Mouse (Mus musculus): ENCODE measurements around the gene Lrrc23.
"Not testable (repeated sequence)": the region's sequence is repeated elsewhere in the genome, so short reads cannot be mapped to it uniquely, and the experiment has no call there.

Gene Lrrc23

GRCm38 (mm10) chr6:124807986-124808357 lies 28.4 kb upstream of the Lrrc23 start:
- no peak for DNase-seq (ENCODE audit: low spot score in 2 of 2)

- no peak for DNase-seq (ENCODE audit: low spot score in 2 of 2)
Measured at GRCm38 (mm10) chr6:124807366-124807765, 27.8 kb upstream of the Lrrc23 start.

GRCm38 (mm10) chr6:124806446-124807140 lies 27.1 kb upstream of the Lrrc23 start:
- DNase-seq (ENCODE audit: low spot score in 2 of 2), result no peak

- peak; percentile 84 to 89 for DNase-seq (ENCODE audit: low spot score in 2 of 2)
Measured at GRCm38 (mm10) chr6:124805341-124806321, 26.1 kb upstream of the Lrrc23 start.

- DNase-seq (ENCODE audit: low spot score in 2 of 2), result no peak
Measured at GRCm38 (mm10) chr6:124804341-124804740, 24.8 kb upstream of the Lrrc23 start.

- not testable (repeated sequence) for DNase-seq (ENCODE audit: low spot score in 2 of 2)
Measured at GRCm38 (mm10) chr6:124803691-124804090, 24.2 kb upstream of the Lrrc23 start.

GRCm38 (mm10) chr6:124803061-124803460 lies 23.5 kb upstream of the Lrrc23 start:
- DNase-seq (ENCODE audit: low spot score in 2 of 2), result no peak

GRCm38 (mm10) chr6:124802400-124802799 lies 22.9 kb upstream of the Lrrc23 start:
- DNase-seq (ENCODE audit: low spot score in 2 of 2), result not testable (repeated sequence)

GRCm38 (mm10) chr6:124796200-124796599 lies 16.7 kb upstream of the Lrrc23 start:
- DNase-seq (ENCODE audit: low spot score in 2 of 2), result no peak

- no peak for DNase-seq (ENCODE audit: low spot score in 2 of 2)
Measured at GRCm38 (mm10) chr6:124795781-124796180, 16.3 kb upstream of the Lrrc23 start.

- no peak for DNase-seq (ENCODE audit: low spot score in 2 of 2)
Measured at GRCm38 (mm10) chr6:124791911-124792310, 12.4 kb upstream of the Lrrc23 start.

GRCm38 (mm10) chr6:124790121-124790520 lies 10.6 kb upstream of the Lrrc23 start:
- no peak for DNase-seq (ENCODE audit: low spot score in 2 of 2)

- DNase-seq (ENCODE audit: low spot score in 2 of 2), result no peak
Measured at GRCm38 (mm10) chr6:124789519-124789918, 10.0 kb upstream of the Lrrc23 start.

- no peak for DNase-seq (ENCODE audit: low spot score in 2 of 2)
Measured at GRCm38 (mm10) chr6:124787722-124788121, 8.2 kb upstream of the Lrrc23 start.

- no peak for DNase-seq (ENCODE audit: low spot score in 2 of 2)
Measured at GRCm38 (mm10) chr6:124786756-124787420, 7.4 kb upstream of the Lrrc23 start.

- DNase-seq (ENCODE audit: low spot score in 2 of 2), result no peak
Measured at GRCm38 (mm10) chr6:124782436-124782835, 2.9 kb upstream of the Lrrc23 start.

- no peak for DNase-seq (ENCODE audit: low spot score in 2 of 2)
Measured at GRCm38 (mm10) chr6:124780917-124781316, 1.4 kb upstream of the Lrrc23 start.

- DNase-seq (ENCODE audit: low spot score in 2 of 2), result no peak
Measured at GRCm38 (mm10) chr6:124779984-124780416, 473 bp upstream of the Lrrc23 start.

- no peak for DNase-seq (ENCODE audit: low spot score in 2 of 2)
Measured at GRCm38 (mm10) chr6:124770511-124770910, 9.0 kb downstream of the Lrrc23 start.

GRCm38 (mm10) chr6:124770013-124770412 lies 9.5 kb downstream of the Lrrc23 start:
- no peak for DNase-seq (ENCODE audit: low spot score in 2 of 2)

GRCm38 (mm10) chr6:124769101-124769765 lies 10.3 kb downstream of the Lrrc23 start, which contains the start of gene Eno2:
Eno2 (minus strand) TSS chr6:124769673.
- peak in 1 of 2 experiments; percentile 62 for DNase-seq (ENCODE audit: low spot score in 2 of 2)

GRCm38 (mm10) chr6:124768704-124769044 lies 10.9 kb downstream of the Lrrc23 start:
- no peak for DNase-seq (ENCODE audit: low spot score in 2 of 2)
